Mouse (Mus musculus) E14TG2a.4 (cell line): Measurements from ENCODE around the gene Plxnb2.

Experiments used
- H3K27me3 ChIP-seq: 2 replicates; pipeline ENCODE4 v1.6.1; 2014; ENCODE audit warnings: low read length, control low read depth; ENCODE audit not compliant: insufficient read depth
- H3K36me3 ChIP-seq: 2 replicates; pipeline ENCODE4 v1.6.1; 2014; ENCODE audit warnings: low read length, control low read depth; ENCODE audit not compliant: insufficient read depth
- H3K4me1 ChIP-seq: replicated peaks from 2 replicates; pipeline ENCODE4 v1.6.1; 2014; ENCODE audit warnings: low read depth, low read length, control low read depth
- H3K4me3 ChIP-seq: replicated peaks from 2 replicates; pipeline ENCODE4 v1.5.1; 2014; ENCODE audit warnings: mild to moderate bottlenecking, low read length
- H3K9me3 ChIP-seq: 2 replicates; pipeline ENCODE4 v1.6.1; 2014; ENCODE audit warnings: low read length, control low read depth
- CTCF ChIP-seq: conservative IDR thresholded peaks from 2 replicates; pipeline ENCODE4 v1.5.1; 2014; ENCODE audit warnings: low read length
- NANOG ChIP-seq: IDR thresholded peaks from 2 replicates; pipeline ENCODE4 v1.6.1; 2014; ENCODE audit warnings: borderline replicate concordance, low read length, mixed read lengths
- POU5F1 ChIP-seq: IDR thresholded peaks from 2 replicates; pipeline ENCODE4 v1.6.1; 2014; ENCODE audit warnings: low read length, borderline replicate concordance

Gene Plxnb2

GRCm38 (mm10) chr15:89177121-89177520 lies 3.5 kb downstream of the Plxnb2 start:
- Histone ChIP-seq H3K4me1 (peaks cover 93% of the 10 kb centered on the region), H3K27me3 (peaks cover 17% of the 10 kb centered on the region), H3K9me3 (no peaks in the 10 kb centered on the region), H3K4me3 (peak overlapping the region; percentile 64), H3K36me3 (peaks cover 6% of the 10 kb centered on the region; the same call in 1 of the 2 replicates)
- no peak for TF ChIP-seq POU5F1
- no peak for TF ChIP-seq NANOG

DNA sequence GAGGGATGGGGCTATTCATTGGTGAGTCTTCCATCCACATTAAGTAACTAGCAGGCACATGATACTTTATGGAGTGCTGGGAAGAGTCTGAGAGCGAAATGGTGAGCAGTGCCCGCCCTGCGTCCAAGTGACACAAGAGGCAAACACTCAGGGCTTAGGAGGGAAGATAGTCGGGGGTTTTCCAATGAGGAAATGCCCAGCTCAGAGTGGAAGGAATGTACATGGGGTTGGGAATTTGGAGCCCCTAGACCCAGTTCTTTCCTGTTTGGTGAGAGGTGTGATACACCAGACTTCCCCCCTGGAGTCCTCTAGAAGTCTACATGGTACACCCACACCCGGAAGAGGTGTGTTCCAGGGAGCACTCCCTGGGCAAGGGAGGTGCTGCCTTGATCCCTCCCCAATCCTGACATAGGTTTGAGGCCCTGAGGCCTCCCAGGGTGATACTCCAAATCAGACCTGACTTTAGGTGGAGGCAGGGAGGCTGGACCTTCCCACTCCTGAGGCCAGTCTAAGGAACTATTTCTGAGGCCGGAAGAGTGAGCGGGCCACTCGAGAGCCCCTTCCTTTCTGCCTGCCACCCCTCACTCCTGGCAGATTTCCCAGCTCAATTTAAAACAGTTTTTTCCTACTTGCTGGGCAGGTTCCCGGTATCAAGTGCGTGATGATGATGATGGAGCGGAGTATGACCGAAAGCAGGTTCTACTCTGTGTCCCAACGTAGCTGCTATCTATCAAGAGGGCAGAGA lies 5.0 kb downstream of the Plxnb2 start:
- Histone ChIP-seq H3K27me3 (peaks cover 24% of the 10 kb centered on the region), H3K4me1 (peaks cover 96% of the 10 kb centered on the region), H3K4me3 (peak overlapping the region; percentile 51), H3K36me3 (peaks cover 18% of the 10 kb centered on the region), H3K9me3 (no peaks in the 10 kb centered on the region)
- TF ChIP-seq CTCF: no peak
- TF ChIP-seq NANOG: no peak
- no peak for TF ChIP-seq POU5F1

DNA sequence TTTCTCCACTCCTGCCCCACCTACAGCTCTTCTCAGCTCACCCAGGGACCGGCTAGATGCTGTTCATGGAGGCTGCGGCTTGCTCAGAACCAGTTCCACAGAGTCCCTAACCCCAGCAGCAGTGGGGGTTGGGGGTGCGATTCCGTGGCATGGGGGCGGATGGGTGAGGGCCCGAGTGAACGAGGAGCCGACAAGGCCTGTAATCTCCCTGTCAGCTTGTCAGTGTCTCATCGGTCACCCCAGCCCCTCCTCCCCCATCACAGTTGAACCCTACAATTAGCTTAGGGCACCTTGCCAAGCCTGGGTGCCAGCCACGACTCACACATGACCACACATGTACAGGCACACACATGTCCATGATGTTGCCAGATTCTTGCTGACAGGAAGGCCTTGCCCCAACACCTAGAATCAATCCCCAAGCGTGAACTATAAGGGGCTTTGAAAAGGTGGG lies 5.7 kb downstream of the Plxnb2 start:
- TF ChIP-seq CTCF (no peak), POU5F1 (no peak), NANOG (no peak)
- H3K9me3 ChIP-seq: no peaks in the 10 kb centered on the region
- peaks cover 100% of the 10 kb centered on the region for H3K4me1 ChIP-seq
- H3K4me3 ChIP-seq: peak overlapping the region; percentile 51
- peaks cover 25% of the 10 kb centered on the region for H3K36me3 ChIP-seq
- H3K27me3 ChIP-seq: peaks cover 24% of the 10 kb centered on the region

GRCm38 (mm10) chr15:89173906-89174214 lies 6.7 kb downstream of the Plxnb2 start:
- Histone ChIP-seq H3K27me3 (peaks cover 24% of the 10 kb centered on the region), H3K4me1 (peaks cover 100% of the 10 kb centered on the region), H3K9me3 (no peaks in the 10 kb centered on the region), H3K36me3 (peaks cover 35% of the 10 kb centered on the region), H3K4me3 (peak overlapping the region; percentile 81)
- no peak for TF ChIP-seq CTCF
- no peak for TF ChIP-seq POU5F1

GRCm38 (mm10) chr15:89173024-89173905 lies 7.3 kb downstream of the Plxnb2 start:
- peaks cover 100% of the 10 kb centered on the region for H3K4me1 ChIP-seq
- H3K36me3 ChIP-seq: peaks cover 41% of the 10 kb centered on the region
- H3K9me3 ChIP-seq: no peaks in the 10 kb centered on the region
- TF ChIP-seq NANOG (no peak), CTCF (no peak), POU5F1 (no peak)
- peaks cover 24% of the 10 kb centered on the region for H3K27me3 ChIP-seq
- H3K4me3 ChIP-seq: peak overlapping the region; percentile 81

DNA sequence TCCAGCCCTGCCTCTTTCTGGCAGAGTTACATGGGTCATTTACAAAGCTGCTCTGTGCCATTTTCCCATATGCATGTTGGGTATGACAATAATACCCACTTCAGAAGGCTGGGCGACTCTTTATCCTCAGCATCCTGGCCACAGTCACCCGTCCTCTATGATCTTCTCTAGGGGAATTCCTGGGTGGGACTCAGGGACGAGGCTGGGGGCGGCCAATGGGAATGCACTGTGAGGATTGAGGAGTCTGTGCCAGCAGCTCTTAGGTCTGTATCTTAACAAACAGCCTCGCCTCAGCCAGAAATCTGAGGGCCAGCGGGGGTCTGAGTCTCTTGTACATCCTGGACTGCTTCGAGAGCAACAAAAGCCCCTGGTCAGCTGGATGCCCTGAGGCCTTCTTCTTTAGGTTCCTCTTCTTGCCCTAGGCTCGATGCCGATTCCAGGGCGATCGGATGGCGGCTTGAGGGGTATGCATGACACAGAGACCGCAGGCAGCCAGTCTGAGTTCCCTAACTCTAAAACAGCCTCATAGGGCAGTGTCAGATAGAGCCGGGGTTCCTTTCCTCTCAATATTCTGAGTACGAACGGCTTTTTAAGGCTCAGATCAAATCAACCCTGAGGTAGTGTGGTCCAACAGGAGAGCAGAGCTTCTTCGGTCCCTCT lies 8.2 kb downstream of the Plxnb2 start:
- Histone ChIP-seq H3K27me3 (peaks cover 24% of the 10 kb centered on the region), H3K9me3 (no peaks in the 10 kb centered on the region), H3K36me3 (peaks cover 49% of the 10 kb centered on the region), H3K4me3 (peak overlapping the region; percentile 81), H3K4me1 (peaks cover 100% of the 10 kb centered on the region)
- TF ChIP-seq NANOG (no peak), CTCF (no peak), POU5F1 (no peak)

- TF ChIP-seq POU5F1 (no peak), NANOG (no peak), CTCF (no peak)
- Histone ChIP-seq H3K4me1 (peaks cover 100% of the 10 kb centered on the region), H3K9me3 (no peaks in the 10 kb centered on the region), H3K36me3 (peaks cover 58% of the 10 kb centered on the region), H3K27me3 (peaks cover 24% of the 10 kb centered on the region), H3K4me3 (0 out of 2 replicates have a peak overlapping the region, but pooled peaks have one; percentile 13)
Observed at GRCm38 (mm10) chr15:89171526-89172051, 9.0 kb downstream of the Plxnb2 start.

DNA sequence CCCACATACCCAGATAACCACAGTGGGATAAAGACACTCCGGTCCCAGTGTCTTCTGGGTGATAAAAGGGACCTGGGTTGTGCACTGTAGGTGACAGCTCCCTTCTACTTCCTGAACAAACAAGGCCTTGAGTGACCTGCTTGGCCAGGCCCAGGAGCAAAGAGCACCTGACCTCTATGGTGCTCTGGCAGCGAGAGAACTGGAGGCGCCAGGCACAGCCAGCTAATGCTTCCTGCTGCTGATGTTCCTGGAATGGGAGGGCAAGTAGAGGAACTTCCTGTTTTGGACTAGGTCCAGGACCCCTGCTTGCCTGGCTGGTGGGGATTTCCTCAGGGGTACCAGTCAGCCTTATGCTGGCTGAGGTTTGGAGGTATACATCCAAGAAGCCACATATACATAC lies 10.5 kb downstream of the Plxnb2 start:
- Histone ChIP-seq H3K4me1 (peaks cover 98% of the 10 kb centered on the region), H3K4me3 (peak overlapping the region; percentile 60; the same call in 1 of the 2 replicates), H3K36me3 (peaks cover 68% of the 10 kb centered on the region), H3K27me3 (peaks cover 24% of the 10 kb centered on the region), H3K9me3 (no peaks in the 10 kb centered on the region)
- no peak for TF ChIP-seq POU5F1
- TF ChIP-seq NANOG: no peak
- no peak for TF ChIP-seq CTCF
